Mouse (Mus musculus): ENCODE data around the gene Nav2. TPM values are rescaled to one million over a fixed set of nuclear protein-coding genes. Genes with fewer than 3 reads are reported as not detected.

Nav2 gene
- polyA plus RNA-seq, 1 experiment from 2014 or later: 22.2 TPM

GRCm38 (mm10) chr7:49553236-49553981 is 644.9 kb downstream of the Nav2 start:
- Histone ChIP-seq H3K9ac (replicated peaks) (no peak overlapping the region), H3K4me3 (replicated peaks) (no peak overlapping the region), H3K4me1 (replicated peaks) (no peaks in the 10 kb centered on the region), H3K4me2 (replicated peaks) (no peak overlapping the region), H3K9me3 (no peaks in the 10 kb centered on the region), H3K36me3 (peaks cover 18% of the 10 kb centered on the region), H3K27me3 (no peaks in the 10 kb centered on the region), H3K27ac (no peak overlapping the region)
- WGBS: 61% methylated on average over 11 of the region's 11 CpGs
- 0 out of 2 replicates have a peak, but pooled peaks have one; percentile 15 for ATAC-seq

GRCm38 (mm10) chr7:49558240-49558640 is 649.7 kb downstream of the Nav2 start:
- Histone ChIP-seq H3K9me3 (no peaks in the 10 kb centered on the region), H3K36me3 (peaks cover 4% of the 10 kb centered on the region; the same call in 1 of the 2 replicates), H3K4me1 (replicated peaks) (no peaks in the 10 kb centered on the region; the same call in 1 of the 2 replicates), H3K4me3 (replicated peaks) (no peak overlapping the region), H3K4me2 (replicated peaks) (no peak overlapping the region), H3K27ac (no peak overlapping the region), H3K27me3 (no peaks in the 10 kb centered on the region), H3K9ac (replicated peaks) (no peak overlapping the region)
- no peak for ATAC-seq
- WGBS: 90% methylated on average over 12 of the region's 12 CpGs

- no peak overlapping the region for H3K27ac ChIP-seq
- no peaks in the 10 kb centered on the region; the same call in 1 of the 2 replicates for H3K4me1 ChIP-seq (replicated peaks)
- 91% methylated on average over 5 of the region's 5 CpGs for WGBS
- H3K4me2 ChIP-seq (replicated peaks): no peak overlapping the region
- H3K4me3 ChIP-seq (replicated peaks): no peak overlapping the region
- peaks cover 4% of the 10 kb centered on the region; the same call in 1 of the 2 replicates for H3K36me3 ChIP-seq
- no peaks in the 10 kb centered on the region for H3K9me3 ChIP-seq
- no peaks in the 10 kb centered on the region for H3K27me3 ChIP-seq
- ATAC-seq: no peak
- no peak overlapping the region for H3K9ac ChIP-seq (replicated peaks)
These were observed 650.4 kb downstream of the Nav2 start for GRCm38 (mm10) chr7:49558895-49559294.

GRCm38 (mm10) chr7:49560012-49560411 is 651.5 kb downstream of the Nav2 start:
- no peaks in the 10 kb centered on the region for H3K27me3 ChIP-seq
- H3K9me3 ChIP-seq: no peaks in the 10 kb centered on the region
- H3K4me2 ChIP-seq (replicated peaks): no peak overlapping the region
- no peak overlapping the region for H3K4me3 ChIP-seq (replicated peaks)
- peaks cover 10% of the 10 kb centered on the region; the same call in 1 of the 2 replicates for H3K36me3 ChIP-seq
- no peak overlapping the region for H3K27ac ChIP-seq
- no peak overlapping the region for H3K9ac ChIP-seq (replicated peaks)
- WGBS: 69% methylated on average over 4 of the region's 4 CpGs
- ATAC-seq: no peak
- no peaks in the 10 kb centered on the region; the same call in 1 of the 2 replicates for H3K4me1 ChIP-seq (replicated peaks)

GRCm38 (mm10) chr7:49562404-49562803 is 653.9 kb downstream of the Nav2 start:
- peaks cover 27% of the 10 kb centered on the region for H3K36me3 ChIP-seq
- H3K9ac ChIP-seq (replicated peaks): no peak overlapping the region; the same call in 1 of the 2 replicates
- H3K4me3 ChIP-seq (replicated peaks): no peak overlapping the region
- ATAC-seq: no peak
- no peaks in the 10 kb centered on the region for H3K9me3 ChIP-seq
- 0 out of 2 replicates have a peak overlapping the region, but pooled peaks have one; percentile 19 for H3K27ac ChIP-seq
- WGBS: over 99% methylated on average over 4 of the region's 4 CpGs
- H3K4me2 ChIP-seq (replicated peaks): no peak overlapping the region
- H3K27me3 ChIP-seq: no peaks in the 10 kb centered on the region
- H3K4me1 ChIP-seq (replicated peaks): no peaks in the 10 kb centered on the region; the same call in 1 of the 2 replicates

- H3K27ac ChIP-seq: 0 out of 2 replicates have a peak overlapping the region, but pooled peaks have one; percentile 19
- H3K9ac ChIP-seq (replicated peaks): no peak overlapping the region; the same call in 1 of the 2 replicates
- no peak for ATAC-seq
- no peak overlapping the region for H3K4me3 ChIP-seq (replicated peaks)
- H3K27me3 ChIP-seq: no peaks in the 10 kb centered on the region
- H3K4me2 ChIP-seq (replicated peaks): no peak overlapping the region
- 82% methylated on average over 8 of the region's 8 CpGs for WGBS
- H3K9me3 ChIP-seq: no peaks in the 10 kb centered on the region
- peaks cover 30% of the 10 kb centered on the region for H3K36me3 ChIP-seq
- no peaks in the 10 kb centered on the region; the same call in 1 of the 2 replicates for H3K4me1 ChIP-seq (replicated peaks)
These were observed 654.3 kb downstream of the Nav2 start for GRCm38 (mm10) chr7:49562851-49563250.

- Histone ChIP-seq H3K9me3 (no peaks in the 10 kb centered on the region), H3K4me1 (replicated peaks) (peaks cover 9% of the 10 kb centered on the region), H3K4me3 (replicated peaks) (no peak overlapping the region), H3K36me3 (peaks cover 34% of the 10 kb centered on the region), H3K9ac (replicated peaks) (no peak overlapping the region), H3K4me2 (replicated peaks) (no peak overlapping the region), H3K27me3 (no peaks in the 10 kb centered on the region), H3K27ac (no peak overlapping the region)
- 92% methylated on average over 11 of the region's 11 CpGs for WGBS
- ATAC-seq: no peak
These were observed 656.6 kb downstream of the Nav2 start for GRCm38 (mm10) chr7:49565084-49565483.

- H3K4me1 ChIP-seq (replicated peaks): peaks cover 9% of the 10 kb centered on the region
- H3K4me2 ChIP-seq (replicated peaks): no peak overlapping the region
- peaks cover 34% of the 10 kb centered on the region for H3K36me3 ChIP-seq
- no peaks in the 10 kb centered on the region for H3K9me3 ChIP-seq
- no peak overlapping the region for H3K27ac ChIP-seq
- no peak overlapping the region for H3K9ac ChIP-seq (replicated peaks)
- H3K4me3 ChIP-seq (replicated peaks): no peak overlapping the region
- WGBS: 87% methylated on average over 11 of the region's 11 CpGs
- no peaks in the 10 kb centered on the region for H3K27me3 ChIP-seq
- ATAC-seq: no peak
These were observed 657.3 kb downstream of the Nav2 start for GRCm38 (mm10) chr7:49565798-49566197.

GRCm38 (mm10) chr7:49567346-49568034 is 659.0 kb downstream of the Nav2 start:
- no peak for ATAC-seq
- WGBS: 86% methylated on average over 13 of the region's 13 CpGs
- peaks cover 48% of the 10 kb centered on the region for H3K36me3 ChIP-seq
- no peaks in the 10 kb centered on the region for H3K27me3 ChIP-seq
- no peaks in the 10 kb centered on the region for H3K9me3 ChIP-seq
- no peak overlapping the region for H3K4me3 ChIP-seq (replicated peaks)
- H3K4me2 ChIP-seq (replicated peaks): no peak overlapping the region
- H3K27ac ChIP-seq: peak overlapping the region; percentile 19; the same call in 1 of the 2 replicates
- peaks cover 9% of the 10 kb centered on the region for H3K4me1 ChIP-seq (replicated peaks)
- no peak overlapping the region for H3K9ac ChIP-seq (replicated peaks)

- Histone ChIP-seq H3K4me2 (replicated peaks) (no peak overlapping the region), H3K4me1 (replicated peaks) (peaks cover 9% of the 10 kb centered on the region), H3K27me3 (no peaks in the 10 kb centered on the region), H3K9me3 (no peaks in the 10 kb centered on the region), H3K36me3 (peaks cover 52% of the 10 kb centered on the region), H3K9ac (replicated peaks) (no peak overlapping the region), H3K4me3 (replicated peaks) (no peak overlapping the region), H3K27ac (peak overlapping the region; percentile 0; the same call in 1 of the 2 replicates)
- 48% methylated on average over 7 of the region's 7 CpGs for WGBS
- ATAC-seq: peak; percentile 43
These were observed 661.1 kb downstream of the Nav2 start for GRCm38 (mm10) chr7:49569646-49570045.

- Histone ChIP-seq H3K27me3 (no peaks in the 10 kb centered on the region), H3K9ac (replicated peaks) (no peak overlapping the region), H3K27ac (no peak overlapping the region), H3K9me3 (no peaks in the 10 kb centered on the region), H3K4me2 (replicated peaks) (no peak overlapping the region), H3K4me3 (replicated peaks) (no peak overlapping the region), H3K4me1 (replicated peaks) (peaks cover 12% of the 10 kb centered on the region), H3K36me3 (peaks cover 49% of the 10 kb centered on the region)
- WGBS: 97% methylated on average over 2 of the region's 2 CpGs
- ATAC-seq: no peak
These were observed 663.1 kb downstream of the Nav2 start for GRCm38 (mm10) chr7:49571606-49572005.

GRCm38 (mm10) chr7:49575226-49575625 is 666.7 kb downstream of the Nav2 start:
- H3K9me3 ChIP-seq: no peaks in the 10 kb centered on the region
- no peak for ATAC-seq
- H3K9ac ChIP-seq (replicated peaks): no peak overlapping the region
- 95% methylated on average over 9 of the region's 9 CpGs for WGBS
- H3K36me3 ChIP-seq: peaks cover 57% of the 10 kb centered on the region
- H3K27me3 ChIP-seq: no peaks in the 10 kb centered on the region
- H3K4me1 ChIP-seq (replicated peaks): peaks cover 4% of the 10 kb centered on the region; the same call in 1 of the 2 replicates
- no peak overlapping the region for H3K27ac ChIP-seq
- no peak overlapping the region for H3K4me3 ChIP-seq (replicated peaks)
- no peak overlapping the region for H3K4me2 ChIP-seq (replicated peaks)

Measured in midbrain, embryonic 13.5 days (tissue).